Mouse (Mus musculus) MEL-GATA-1-ER (cell line): ENCODE data around the gene Muc3.

Source experiments
- DNase-seq: peaks from one replicate; pipeline ENCODE4 v3.0.0-alpha.2; 2012; ENCODE audit warnings: low read depth; ENCODE audit errors: extremely low read depth

Gene Muc3

GRCm38 (mm10) chr5:137095135-137095534, 54.0 kb downstream of the Muc3 start:
- DNase-seq, result no peak

- DNase-seq, result no peak
These were observed 55.4 kb downstream of the Muc3 start for GRCm38 (mm10) chr5:137093720-137094119.

- DNase-seq, result no peak
These were observed 57.6 kb downstream of the Muc3 start for GRCm38 (mm10) chr5:137091560-137091959.

GRCm38 (mm10) chr5:137090870-137091269, 58.3 kb downstream of the Muc3 start:
- DNase-seq, result no peak

DNA sequence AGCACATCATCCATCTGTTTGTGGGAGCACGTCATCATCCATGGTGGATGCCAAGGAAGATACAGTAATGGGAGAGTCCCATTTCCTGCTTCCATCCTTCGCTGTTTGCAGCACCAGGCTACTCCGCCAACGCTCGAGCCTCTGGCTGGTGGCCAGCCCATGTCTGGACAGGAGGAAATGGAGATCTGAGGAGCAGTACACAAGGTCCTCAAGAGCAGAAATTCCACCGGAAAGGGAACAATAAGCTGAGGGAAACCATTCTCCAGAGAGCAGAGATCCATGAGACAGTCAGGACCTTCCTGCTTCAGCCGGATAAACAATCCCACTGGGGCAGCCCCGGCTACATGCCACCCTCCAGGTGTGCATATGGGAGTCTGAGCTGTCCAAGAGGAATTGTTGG, 61.7 kb downstream of the Muc3 start:
- DNase-seq, result no peak

DNA sequence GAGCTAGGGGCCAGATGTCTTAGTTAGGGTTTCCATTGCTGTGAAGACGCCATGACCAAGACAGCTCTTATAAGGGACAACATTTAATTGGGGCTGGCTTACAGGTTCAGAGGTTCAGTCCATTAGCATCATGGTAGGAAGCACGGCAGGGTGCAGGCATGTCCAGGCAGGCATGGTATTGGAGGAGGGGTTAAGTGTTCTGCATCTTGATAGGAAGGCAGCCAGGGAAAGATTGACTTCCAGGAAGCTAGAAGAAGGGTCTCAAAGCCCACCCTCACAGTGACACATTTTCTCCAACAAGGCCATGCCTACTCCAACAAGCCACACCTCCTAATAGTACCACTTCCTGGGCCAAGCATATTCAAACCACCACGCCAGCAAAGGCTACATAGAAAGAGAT, 63.4 kb downstream of the Muc3 start:
- no peak for DNase-seq

- peak; percentile 75 for DNase-seq
These were observed 64.1 kb downstream of the Muc3 start for GRCm38 (mm10) chr5:137085021-137085420.
